Mouse (Mus musculus): ENCODE measurements around the gene Slc6a17. TPM values are rescaled to one million over a fixed set of nuclear protein-coding genes. Genes with fewer than 3 reads are reported as not detected.

The Slc6a17 gene
- polyA plus RNA-seq, 1 experiment from 2014 or later = 8.3 TPM

DNA sequence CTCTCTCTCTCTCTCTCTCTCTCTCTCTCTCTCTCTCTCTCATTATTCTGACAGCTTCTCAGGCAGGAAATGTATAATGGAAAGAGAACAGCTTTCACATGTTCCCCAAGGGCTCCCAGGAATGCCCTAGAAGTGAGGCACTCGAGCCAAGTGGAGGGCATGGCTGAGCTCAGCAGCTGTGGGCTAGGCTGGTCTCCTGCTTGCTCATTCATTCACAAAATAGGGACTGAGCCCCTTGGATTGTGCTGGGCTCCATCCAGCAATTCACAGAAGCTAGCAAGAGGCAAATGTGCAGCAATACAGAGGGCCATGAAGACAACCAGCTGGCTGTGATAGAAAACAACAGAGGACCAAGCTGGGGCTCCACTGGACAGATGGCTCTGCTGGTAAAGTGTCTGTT lies 86.5 kb downstream of the Slc6a17 start:
- peak; percentile 77; the same call in 1 of the 2 replicates for ATAC-seq (ENCODE audit: low FRiP score)

GRCm38 (mm10) chr3:107424258-107425041 lies 93.4 kb downstream of the Slc6a17 start:
- H3K4me3 ChIP-seq (replicated peaks) = no peak overlapping the region
- no peak overlapping the region for H3K4me2 ChIP-seq
- H3K27me3 ChIP-seq = 0 out of 2 replicates have a peak, but pooled peaks cover 3% of the 10 kb centered on the region
- no peaks in the 10 kb centered on the region for H3K36me3 ChIP-seq (replicated peaks)
- H3K27ac ChIP-seq = no peak overlapping the region
- no peaks in the 10 kb centered on the region for H3K9me3 ChIP-seq
- H3K9ac ChIP-seq = no peak overlapping the region
- ATAC-seq (ENCODE audit: low FRiP score) = no peak
- 78% methylated on average over 11 of the region's 11 CpGs for WGBS
- H3K4me1 ChIP-seq = no peaks in the 10 kb centered on the region

More for the DNA sequence above, 86.5 kb downstream of the Slc6a17 start:
- no peaks in the 10 kb centered on the region for H3K36me3 ChIP-seq (replicated peaks)
- H3K27me3 ChIP-seq = 0 out of 2 replicates have a peak, but pooled peaks cover 3% of the 10 kb centered on the region
- H3K27ac ChIP-seq = no peak overlapping the region
- H3K9me3 ChIP-seq = no peaks in the 10 kb centered on the region
- H3K4me1 ChIP-seq = peaks cover 5% of the 10 kb centered on the region
- 29% methylated on average over 1 of the region's 1 CpGs for WGBS
- no peak overlapping the region for H3K4me3 ChIP-seq (replicated peaks)
- no peak overlapping the region for H3K4me2 ChIP-seq
- no peak overlapping the region for H3K9ac ChIP-seq

DNA sequence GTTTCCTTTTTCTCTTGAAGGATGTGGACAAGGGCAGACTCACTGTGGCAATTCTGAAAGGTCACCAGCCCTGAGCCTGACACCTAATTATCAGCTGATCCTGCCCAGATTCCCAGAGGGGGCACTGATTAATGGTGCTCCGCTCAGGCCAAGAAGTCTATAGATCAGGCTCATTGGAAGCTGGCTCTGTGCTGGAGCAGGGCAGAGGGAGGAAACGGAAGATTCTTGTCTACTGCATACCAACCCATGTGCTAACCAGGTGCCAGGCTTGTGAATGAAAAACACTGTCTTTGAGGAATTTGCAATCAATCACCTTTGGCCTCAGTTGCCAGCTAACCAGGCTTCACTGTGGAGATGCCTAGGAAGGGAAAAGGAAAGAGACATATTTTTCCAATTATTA lies 97.7 kb downstream of the Slc6a17 start:
- Histone ChIP-seq H3K4me1 (no peaks in the 10 kb centered on the region), H3K4me3 (replicated peaks) (no peak overlapping the region), H3K4me2 (no peak overlapping the region), H3K9ac (no peak overlapping the region), H3K27ac (no peak overlapping the region), H3K36me3 (replicated peaks) (no peaks in the 10 kb centered on the region), H3K9me3 (no peaks in the 10 kb centered on the region), H3K27me3 (no peaks in the 10 kb centered on the region)
- 74% methylated on average over 2 of the region's 2 CpGs for WGBS
- ATAC-seq (ENCODE audit: low FRiP score) = no peak

Other genes starting within 250 kb of the Slc6a17 start
- 165 and 175 TPM in 2 replicates for gene Lamtor5, start 239.2 kb downstream of the Slc6a17 start, polyA plus RNA-seq (2016; fragmentation: Nextera tagmentation; extraction: Ambion mirVana)
- gene Slc16a4, start 226.8 kb downstream of the Slc6a17 start, polyA plus RNA-seq (2016; fragmentation: Nextera tagmentation; extraction: Ambion mirVana) = 3.3 and 3.6 TPM in 2 replicates
- gene Rbm15, start 184.3 kb downstream of the Slc6a17 start, polyA plus RNA-seq (2016; fragmentation: Nextera tagmentation; extraction: Ambion mirVana) = 15.3 and 17.3 TPM in 2 replicates
- gene Kcnc4, start 58.5 kb downstream of the Slc6a17 start, polyA plus RNA-seq (2016; fragmentation: Nextera tagmentation; extraction: Ambion mirVana) = 0.32 and 0.47 TPM in 2 replicates
- 0.19 and 0.27 TPM in 2 replicates for gene Ubl4b, start 37.1 kb upstream of the Slc6a17 start, polyA plus RNA-seq (2016; fragmentation: Nextera tagmentation; extraction: Ambion mirVana)
- gene Alx3, start 77.0 kb upstream of the Slc6a17 start, polyA plus RNA-seq (2016; fragmentation: Nextera tagmentation; extraction: Ambion mirVana) = 8.3 and 8.7 TPM in 2 replicates
- gene Gm10961, start 113.3 kb upstream of the Slc6a17 start, polyA plus RNA-seq (2016; fragmentation: Nextera tagmentation; extraction: Ambion mirVana) = not detected in 2 replicates
- gene Strip1, start 113.7 kb upstream of the Slc6a17 start, polyA plus RNA-seq (2016; fragmentation: Nextera tagmentation; extraction: Ambion mirVana) = 115 and 120 TPM in 2 replicates
- gene Ahcyl1, start 178.5 kb upstream of the Slc6a17 start, polyA plus RNA-seq (2016; fragmentation: Nextera tagmentation; extraction: Ambion mirVana) = 124 and 130 TPM in 2 replicates
- 6.1 and 8.3 TPM in 2 replicates for gene Csf1, start 242.5 kb upstream of the Slc6a17 start, polyA plus RNA-seq (2016; fragmentation: Nextera tagmentation; extraction: Ambion mirVana)